Mouse (Mus musculus): ENCODE data around the gene Prss48. TPM values are rescaled to one million over a fixed set of nuclear protein-coding genes. Genes with fewer than 3 reads are reported as not detected.
"Not testable (repeated sequence)": the region's sequence is repeated elsewhere in the genome, so short reads cannot be mapped to it uniquely, and the experiment has no call there.

The Prss48 gene
- total and polyA plus RNA-seq, 3 experiments: not detected

DNA sequence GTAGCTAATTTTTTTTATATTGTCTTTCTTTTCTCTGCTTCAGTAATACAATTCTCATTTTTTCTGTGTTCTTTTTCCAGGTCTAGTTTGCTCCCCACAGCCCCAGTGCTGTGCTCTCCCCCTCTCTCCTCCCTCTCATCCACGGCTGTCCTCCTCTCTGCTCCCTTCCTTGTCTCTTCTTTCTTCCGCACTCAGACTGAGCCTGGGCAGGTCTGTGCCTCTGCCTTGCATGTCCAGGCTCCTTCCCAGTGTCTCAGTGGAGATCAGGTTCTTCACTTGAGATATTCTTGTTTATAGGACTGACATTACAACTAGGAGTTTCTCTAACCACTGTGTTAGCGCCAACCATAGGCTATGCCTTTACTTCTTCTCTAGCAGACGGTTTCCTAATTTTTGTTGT, 7.6 kb downstream of the Prss48 start:
- H3K4me3 ChIP-seq: no peak overlapping the region
- no peaks in the 10 kb centered on the region for H3K79me2 ChIP-seq (replicated peaks; ENCODE audit: control insufficient read depth, insufficient read depth, low read length)
- no peaks in the 10 kb centered on the region for H3K27me3 ChIP-seq (ENCODE audit: control insufficient read depth, insufficient read depth, low read length)
- no peaks in the 10 kb centered on the region for H3K36me3 ChIP-seq (ENCODE audit: control insufficient read depth, insufficient read depth, low read length)
- peaks cover 3% of the 10 kb centered on the region; the same call in 1 of the 2 replicates for H3K4me1 ChIP-seq (ENCODE audit: control insufficient read depth, insufficient read depth, low read length)
- no peak for TF ChIP-seq EP300 (IDR thresholded peaks at IDR 0.05; ENCODE audit: insufficient read depth, low read depth, low read length)
- no peak for TF ChIP-seq CTCF (IDR thresholded peaks at IDR 0.05)
- TF ChIP-seq POLR2A (IDR thresholded peaks at IDR 0.05; ENCODE audit: insufficient read depth, low read depth, low read length): no peak
- no peak overlapping the region for H3K9ac ChIP-seq (ENCODE audit: low read depth, low read length)
- intact Hi-C loops (cut with DNase I): loop anchor here (5.0 kb wide), 1 partner anchor 43 kb away; no protein-coding TSS in a partner anchor
- DNase-seq: no peak
- 94% methylated on average over 4 of the region's 4 CpGs for WGBS
- no peak overlapping the region for H3K27ac ChIP-seq

DNA sequence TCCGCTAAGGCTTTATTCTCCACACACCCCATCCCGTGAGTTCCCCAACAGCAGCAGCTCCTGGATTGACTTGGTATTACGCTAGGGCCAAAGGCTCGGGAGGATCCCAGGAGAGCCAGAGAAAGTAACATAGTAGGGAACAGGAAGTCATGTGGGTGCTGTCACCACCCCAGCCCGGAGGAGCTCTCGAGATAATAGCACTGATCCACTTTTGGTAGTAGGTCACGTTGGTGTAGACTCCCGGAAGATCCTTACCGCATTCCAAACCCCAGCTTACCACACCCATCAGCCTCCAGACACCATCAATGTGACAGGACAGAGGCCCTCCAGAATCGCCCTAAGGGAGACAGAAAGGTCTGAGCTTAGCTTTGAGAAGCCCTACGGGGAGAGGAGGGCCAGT, 8.5 kb downstream of the Prss48 start:
- intact Hi-C loops (cut with DNase I): no loop called here
- Histone ChIP-seq H3K9ac (ENCODE audit: low read depth, low read length) (no peak overlapping the region), H3K4me3 (peak overlapping the region; percentile 6; the same call in 1 of the 2 replicates), H3K27me3 (ENCODE audit: control insufficient read depth, insufficient read depth, low read length) (no peaks in the 10 kb centered on the region), H3K79me2 (replicated peaks; ENCODE audit: control insufficient read depth, insufficient read depth, low read length) (no peaks in the 10 kb centered on the region), H3K36me3 (ENCODE audit: control insufficient read depth, insufficient read depth, low read length) (no peaks in the 10 kb centered on the region), H3K27ac (peak overlapping the region; percentile 47; the same call in 1 of the 2 replicates), H3K4me1 (ENCODE audit: control insufficient read depth, insufficient read depth, low read length) (peaks cover 3% of the 10 kb centered on the region; the same call in 1 of the 2 replicates)
- no peak for TF ChIP-seq POLR2A (IDR thresholded peaks at IDR 0.05; ENCODE audit: insufficient read depth, low read depth, low read length)
- no peak for TF ChIP-seq CTCF (IDR thresholded peaks at IDR 0.05)
- TF ChIP-seq EP300 (IDR thresholded peaks at IDR 0.05; ENCODE audit: insufficient read depth, low read depth, low read length): no peak
- DNase-seq: peak; percentile 52 to 66
- WGBS: 11% methylated on average over 11 of the region's 11 CpGs

DNA sequence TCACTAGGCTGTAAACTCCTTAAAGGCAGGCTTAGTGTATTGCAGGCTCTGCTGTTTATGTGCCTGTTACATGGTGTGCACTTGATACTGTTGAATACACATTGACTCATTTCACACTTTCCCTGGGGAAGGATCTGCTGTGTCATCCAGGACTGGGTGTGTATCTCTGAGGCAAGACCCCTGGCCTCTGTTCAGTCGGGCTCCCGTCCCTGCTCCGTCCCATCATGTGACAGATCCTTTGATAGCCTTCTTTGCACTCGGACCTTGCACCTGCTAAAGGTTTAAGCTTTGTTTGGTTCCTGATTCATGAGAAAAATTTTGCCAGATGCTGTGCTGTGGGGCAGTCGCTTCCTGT, 10.5 kb downstream of the Prss48 start:
- no peak for DNase-seq
- no peaks in the 10 kb centered on the region for H3K79me2 ChIP-seq (replicated peaks; ENCODE audit: control insufficient read depth, insufficient read depth, low read length)
- intact Hi-C loops (cut with DNase I): no loop called here
- H3K9ac ChIP-seq (ENCODE audit: low read depth, low read length): no peak overlapping the region
- H3K27ac ChIP-seq: no peak overlapping the region
- 55% methylated on average over 5 of the region's 5 CpGs for WGBS
- TF ChIP-seq EP300 (IDR thresholded peaks at IDR 0.05; ENCODE audit: insufficient read depth, low read depth, low read length): no peak
- TF ChIP-seq POLR2A (IDR thresholded peaks at IDR 0.05; ENCODE audit: insufficient read depth, low read depth, low read length): no peak
- no peak overlapping the region for H3K4me3 ChIP-seq
- H3K4me1 ChIP-seq (ENCODE audit: control insufficient read depth, insufficient read depth, low read length): peaks cover 3% of the 10 kb centered on the region; the same call in 1 of the 2 replicates
- no peaks in the 10 kb centered on the region for H3K27me3 ChIP-seq (ENCODE audit: control insufficient read depth, insufficient read depth, low read length)
- no peaks in the 10 kb centered on the region for H3K36me3 ChIP-seq (ENCODE audit: control insufficient read depth, insufficient read depth, low read length)

DNA sequence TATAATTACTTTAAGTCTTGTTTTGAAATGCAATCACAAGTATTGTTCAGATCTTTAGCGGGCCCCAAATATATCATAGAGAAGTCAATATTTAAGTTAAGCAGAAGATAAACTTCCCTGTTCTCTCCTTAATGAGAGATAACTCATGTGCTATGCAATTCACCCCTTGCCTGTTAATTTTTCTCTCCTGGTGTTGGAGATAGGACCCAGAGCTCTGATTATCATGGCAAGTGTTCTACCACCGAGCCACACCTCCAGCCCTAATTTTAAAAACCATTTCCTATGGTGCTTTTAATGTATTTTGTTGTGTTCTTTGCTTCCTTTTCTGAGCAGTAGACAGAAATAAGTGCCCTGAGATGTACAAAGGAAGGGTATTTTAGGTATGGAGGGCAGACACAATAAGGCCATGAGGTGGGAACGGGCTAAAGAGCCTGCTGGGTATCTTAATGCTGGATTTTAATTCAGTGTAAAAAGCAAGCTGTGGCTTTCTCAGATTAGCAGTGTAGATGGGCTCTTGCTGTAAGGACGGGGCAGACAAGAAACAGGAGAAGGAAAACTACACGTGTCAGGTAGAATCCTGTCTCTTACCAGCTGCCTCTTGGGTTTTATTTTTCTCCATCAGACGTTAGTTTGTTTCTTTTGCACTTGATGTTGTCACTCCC, 11.0 kb downstream of the Prss48 start:
- 70% methylated on average over 6 of the region's 6 CpGs for WGBS
- Histone ChIP-seq H3K9ac (ENCODE audit: low read depth, low read length) (no peak overlapping the region), H3K4me3 (no peak overlapping the region), H3K79me2 (replicated peaks; ENCODE audit: control insufficient read depth, insufficient read depth, low read length) (no peaks in the 10 kb centered on the region), H3K27ac (no peak overlapping the region), H3K27me3 (ENCODE audit: control insufficient read depth, insufficient read depth, low read length) (no peaks in the 10 kb centered on the region), H3K36me3 (ENCODE audit: control insufficient read depth, insufficient read depth, low read length) (no peaks in the 10 kb centered on the region), H3K4me1 (ENCODE audit: control insufficient read depth, insufficient read depth, low read length) (peaks cover 3% of the 10 kb centered on the region; the same call in 1 of the 2 replicates)
- intact Hi-C loops (cut with DNase I): no loop called here
- TF ChIP-seq POLR2A (IDR thresholded peaks at IDR 0.05; ENCODE audit: insufficient read depth, low read depth, low read length) (no peak), CTCF (IDR thresholded peaks at IDR 0.05) (no peak), EP300 (IDR thresholded peaks at IDR 0.05; ENCODE audit: insufficient read depth, low read depth, low read length) (no peak)
- no peak for DNase-seq

DNA sequence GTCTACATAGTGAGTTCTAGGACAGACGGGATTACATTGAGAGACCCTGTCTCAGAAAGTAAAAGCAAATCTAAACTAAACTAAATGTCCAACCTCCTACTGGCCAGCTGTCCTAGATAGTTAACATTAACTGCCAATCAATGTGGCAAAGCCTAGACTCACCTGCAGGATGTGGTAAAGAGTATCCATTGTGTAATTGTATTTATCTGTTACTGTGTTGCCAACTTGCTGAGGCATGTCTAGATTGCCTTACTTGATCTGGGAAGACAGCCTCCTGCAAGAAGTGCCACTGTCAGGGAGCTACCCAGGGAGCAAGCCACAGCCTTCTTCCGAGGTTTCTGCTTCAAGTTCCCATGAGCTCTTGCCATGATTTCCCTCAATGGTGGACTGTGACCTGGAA, 15.1 kb downstream of the Prss48 start:
- 93% methylated on average over 2 of the region's 2 CpGs for WGBS
- no peak for DNase-seq
- Histone ChIP-seq H3K4me1 (ENCODE audit: control insufficient read depth, insufficient read depth, low read length) (no peaks in the 10 kb centered on the region), H3K27ac (no peak overlapping the region), H3K27me3 (ENCODE audit: control insufficient read depth, insufficient read depth, low read length) (no peaks in the 10 kb centered on the region), H3K4me3 (no peak overlapping the region), H3K36me3 (ENCODE audit: control insufficient read depth, insufficient read depth, low read length) (no peaks in the 10 kb centered on the region), H3K79me2 (replicated peaks; ENCODE audit: control insufficient read depth, insufficient read depth, low read length) (no peaks in the 10 kb centered on the region), H3K9ac (ENCODE audit: low read depth, low read length) (no peak overlapping the region)
- TF ChIP-seq EP300 (IDR thresholded peaks at IDR 0.05; ENCODE audit: insufficient read depth, low read depth, low read length) (no peak), POLR2A (IDR thresholded peaks at IDR 0.05; ENCODE audit: insufficient read depth, low read depth, low read length) (no peak)
- intact Hi-C loops (cut with DNase I): no loop called here

GRCm38 (mm10) chr3:85984537-85984936, 17.8 kb downstream of the Prss48 start:
- 91% methylated on average over 6 of the region's 6 CpGs for WGBS

DNA sequence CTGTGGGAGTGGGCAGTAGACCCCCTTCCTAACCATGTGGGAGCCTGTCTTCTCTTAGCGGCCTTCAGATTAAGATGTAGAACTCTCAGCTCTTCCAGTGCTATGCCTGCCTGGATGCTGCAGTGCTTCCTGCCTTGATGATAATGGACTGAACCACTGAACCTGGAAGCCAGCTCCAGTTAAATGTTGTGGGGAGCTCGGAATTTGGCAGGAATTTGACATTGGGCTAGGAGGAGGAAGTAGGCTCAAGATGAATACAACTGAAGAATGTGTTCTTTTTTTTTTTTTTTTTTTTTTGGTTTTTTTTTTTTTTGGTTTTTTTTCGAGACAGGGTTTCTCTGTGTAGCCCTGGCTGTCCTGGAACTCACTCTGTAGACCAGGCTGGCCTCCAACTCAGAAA, 20.5 kb downstream of the Prss48 start:
- H3K4me1 ChIP-seq (ENCODE audit: control insufficient read depth, insufficient read depth, low read length); H3K27me3 ChIP-seq (ENCODE audit: control insufficient read depth, insufficient read depth, low read length); H3K79me2 ChIP-seq (replicated peaks; ENCODE audit: control insufficient read depth, insufficient read depth, low read length); DNase-seq; H3K36me3 ChIP-seq (ENCODE audit: control insufficient read depth, insufficient read depth, low read length); H3K9ac ChIP-seq (ENCODE audit: low read depth, low read length); H3K4me3 ChIP-seq; intact Hi-C loops (cut with DNase I); H3K27ac ChIP-seq: not testable (repeated sequence)
- WGBS: 80% methylated on average over 3 of the region's 3 CpGs

More at GRCm38 (mm10) chr3:85984537-85984936, 17.8 kb downstream of the Prss48 start:
- Histone ChIP-seq H3K9ac (ENCODE audit: low read depth, low read length) (no peak overlapping the region), H3K79me2 (replicated peaks; ENCODE audit: control insufficient read depth, insufficient read depth, low read length) (no peaks in the 10 kb centered on the region), H3K4me1 (ENCODE audit: control insufficient read depth, insufficient read depth, low read length) (peaks cover 2% of the 10 kb centered on the region; the same call in 1 of the 2 replicates), H3K27ac (no peak overlapping the region), H3K27me3 (ENCODE audit: control insufficient read depth, insufficient read depth, low read length) (no peaks in the 10 kb centered on the region), H3K36me3 (ENCODE audit: control insufficient read depth, insufficient read depth, low read length) (no peaks in the 10 kb centered on the region), H3K4me3 (no peak overlapping the region)
- TF ChIP-seq POLR2A (IDR thresholded peaks at IDR 0.05; ENCODE audit: insufficient read depth, low read depth, low read length): no peak
- no peak for TF ChIP-seq CTCF (IDR thresholded peaks at IDR 0.05)
- no peak for TF ChIP-seq EP300 (IDR thresholded peaks at IDR 0.05; ENCODE audit: insufficient read depth, low read depth, low read length)
- intact Hi-C loops (cut with DNase I): no loop called here
- no peak for DNase-seq
